Mouse (Mus musculus): ENCODE data around the gene Gsg1l2. TPM values are rescaled to one million over a fixed set of nuclear protein-coding genes. Genes with fewer than 3 reads are reported as not detected.

The Gsg1l2 gene
- polyA plus RNA-seq, 1 experiment from 2014 or later = not detected

DNA sequence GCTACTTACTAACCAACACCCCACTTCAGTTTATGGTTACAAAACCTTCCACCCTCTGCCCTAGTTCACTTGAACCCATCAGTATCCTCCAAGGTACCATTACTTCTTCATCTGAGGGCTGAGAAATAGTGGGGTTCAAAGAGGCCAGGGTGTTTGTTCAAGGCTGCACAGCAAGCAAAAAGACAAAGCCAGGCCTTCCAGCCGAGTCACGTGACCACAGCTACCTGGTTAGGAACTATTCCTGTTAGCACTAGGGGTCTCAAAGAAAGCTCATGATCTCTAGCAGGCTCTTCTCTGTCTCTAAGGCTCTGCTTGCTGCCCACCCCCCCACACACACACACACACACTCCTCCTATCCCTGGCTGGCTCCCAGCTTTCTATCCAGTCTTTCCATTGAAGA, 2.7 kb upstream of the Gsg1l2 start:
- Histone ChIP-seq H3K27me3 (replicated peaks) (no peaks in the 10 kb centered on the region; the same call in 1 of the 2 replicates), H3K27ac (no peak overlapping the region), H3K36me3 (no peaks in the 10 kb centered on the region), H3K4me3 (replicated peaks) (no peak overlapping the region), H3K9me3 (no peaks in the 10 kb centered on the region), H3K4me1 (no peaks in the 10 kb centered on the region), H3K4me2 (no peak overlapping the region), H3K9ac (no peak overlapping the region)
- WGBS = 78% methylated on average over 2 of the region's 2 CpGs
- no peak for ATAC-seq (ENCODE audit: insufficient read depth, low FRiP score, low read depth)

DNA sequence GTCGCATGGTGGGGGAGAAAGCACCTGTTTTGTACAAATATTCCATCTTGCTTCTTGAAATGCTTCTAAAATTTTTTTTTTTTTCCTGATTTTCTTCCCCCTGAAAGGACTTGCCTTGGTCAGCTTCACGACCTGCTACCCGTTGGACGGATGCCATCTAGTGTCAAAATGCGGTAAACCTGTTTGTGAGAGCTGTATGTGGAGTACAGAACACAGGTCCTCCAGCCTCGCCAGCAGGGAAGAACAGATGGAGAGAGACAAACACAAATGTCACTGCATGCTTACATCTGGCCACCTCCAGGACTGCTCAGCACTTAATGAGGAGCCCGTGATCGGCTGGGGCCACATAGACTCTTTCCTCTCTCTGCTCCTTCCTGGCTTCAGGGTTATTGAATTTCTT, 1.8 kb upstream of the Gsg1l2 start:
- no peak overlapping the region for H3K9ac ChIP-seq
- no peak overlapping the region for H3K4me2 ChIP-seq
- H3K4me3 ChIP-seq (replicated peaks) = no peak overlapping the region
- H3K27ac ChIP-seq = no peak overlapping the region
- WGBS = 13% methylated on average over 8 of the region's 8 CpGs
- H3K27me3 ChIP-seq (replicated peaks) = no peaks in the 10 kb centered on the region; the same call in 1 of the 2 replicates
- ATAC-seq (ENCODE audit: insufficient read depth, low FRiP score, low read depth) = no peak
- H3K36me3 ChIP-seq = no peaks in the 10 kb centered on the region
- H3K9me3 ChIP-seq = no peaks in the 10 kb centered on the region
- H3K4me1 ChIP-seq = no peaks in the 10 kb centered on the region

DNA sequence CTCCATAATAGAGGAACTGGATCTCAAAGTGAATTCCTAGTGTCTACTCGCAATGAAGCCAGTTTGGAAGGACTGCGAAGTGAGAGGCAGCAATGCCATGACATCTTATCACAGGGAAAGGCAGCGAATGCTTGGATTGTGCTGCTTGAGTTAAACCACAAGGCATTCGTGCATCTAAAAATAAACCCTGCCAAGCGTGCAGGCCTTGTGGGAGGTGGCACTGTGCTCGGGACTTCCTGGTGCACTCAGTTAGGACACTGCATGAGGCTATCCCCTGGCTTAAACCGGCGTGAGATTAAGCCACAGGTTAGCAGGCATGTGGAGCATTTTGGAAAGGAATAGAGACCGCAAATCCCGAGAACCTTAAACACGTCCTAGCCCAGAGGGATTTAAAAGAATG, 15.8 kb downstream of the Gsg1l2 start:
- no peak overlapping the region for H3K27ac ChIP-seq
- H3K4me3 ChIP-seq (replicated peaks) = no peak overlapping the region
- H3K36me3 ChIP-seq = no peaks in the 10 kb centered on the region
- no peaks in the 10 kb centered on the region for H3K27me3 ChIP-seq (replicated peaks)
- H3K9ac ChIP-seq = no peak overlapping the region
- H3K4me1 ChIP-seq = no peaks in the 10 kb centered on the region
- no peak overlapping the region for H3K4me2 ChIP-seq
- WGBS = 73% methylated on average over 11 of the region's 11 CpGs
- H3K9me3 ChIP-seq = no peaks in the 10 kb centered on the region
- ATAC-seq (ENCODE audit: insufficient read depth, low FRiP score, low read depth) = no peak

DNA sequence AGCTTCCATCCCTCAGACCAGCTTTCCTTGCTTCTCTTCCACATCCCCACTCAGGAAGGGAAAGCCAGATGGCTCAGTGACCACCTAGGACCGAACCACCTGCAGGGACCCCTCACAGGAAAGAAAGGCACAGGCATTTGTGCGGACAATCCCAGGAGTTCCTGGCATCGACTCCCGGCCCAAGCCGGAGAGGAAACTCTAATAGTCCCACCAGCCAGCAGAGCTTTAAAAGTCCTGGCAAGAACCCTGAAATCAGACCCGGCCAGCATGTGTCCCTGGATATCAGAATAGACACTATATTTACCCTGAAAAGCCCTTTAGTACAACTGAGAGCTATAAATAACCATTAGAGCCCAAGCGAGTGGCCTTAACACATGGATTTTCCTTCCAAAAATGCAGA, 23.5 kb downstream of the Gsg1l2 start, which contains the start of gene Dhrs7c:
Dhrs7c (plus strand) TSS at position 257 of the 400 bp plus-strand sequence.
- Histone ChIP-seq H3K9me3 (no peaks in the 10 kb centered on the region), H3K4me2 (no peak within 1 kb of the TSS), H3K27me3 (replicated peaks) (no peaks in the 10 kb centered on the region), H3K27ac (no peak within 1 kb of the TSS), H3K4me3 (replicated peaks) (no peak within 1 kb of the TSS), H3K4me1 (no peaks in the 10 kb centered on the region), H3K36me3 (no peaks in the 10 kb centered on the region), H3K9ac (no peak within 1 kb of the TSS)
- 71% methylated on average over 7 of the region's 7 CpGs for WGBS
- ATAC-seq (ENCODE audit: insufficient read depth, low FRiP score, low read depth) = no peak

DNA sequence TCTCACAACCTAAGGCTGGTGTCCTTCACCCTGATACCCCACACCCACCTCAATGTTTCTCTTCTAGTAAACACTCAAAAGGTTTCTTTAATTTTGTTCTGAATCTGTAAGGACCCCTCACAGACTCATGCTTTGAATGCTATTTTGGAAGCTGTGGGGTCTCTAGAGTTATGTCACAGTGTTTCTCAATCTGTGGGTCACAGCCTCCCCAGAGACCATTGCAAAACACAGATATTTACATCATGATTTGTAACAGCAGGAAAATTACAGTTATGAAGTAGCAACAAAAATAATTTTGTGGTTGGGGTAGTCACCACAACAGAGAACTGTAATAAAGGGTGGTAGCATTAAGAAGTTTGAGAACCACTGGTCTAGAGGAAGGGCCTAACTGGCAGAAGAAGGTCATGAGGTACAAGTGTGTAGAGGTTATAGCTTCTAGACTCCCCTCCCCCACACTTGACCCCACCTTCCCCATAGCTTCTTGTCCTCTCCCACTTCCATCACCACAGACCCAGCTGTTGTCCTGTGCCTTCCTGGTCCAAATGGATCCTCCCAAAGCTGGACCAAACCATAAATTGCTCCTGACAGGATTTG, 25.8 kb downstream of the Gsg1l2 start:
- Histone ChIP-seq H3K9ac (no peak overlapping the region), H3K4me1 (no peaks in the 10 kb centered on the region), H3K36me3 (no peaks in the 10 kb centered on the region), H3K27me3 (replicated peaks) (no peaks in the 10 kb centered on the region), H3K27ac (no peak overlapping the region), H3K4me2 (no peak overlapping the region), H3K9me3 (no peaks in the 10 kb centered on the region), H3K4me3 (replicated peaks) (no peak overlapping the region)
- no peak for ATAC-seq (ENCODE audit: insufficient read depth, low FRiP score, low read depth)

DNA sequence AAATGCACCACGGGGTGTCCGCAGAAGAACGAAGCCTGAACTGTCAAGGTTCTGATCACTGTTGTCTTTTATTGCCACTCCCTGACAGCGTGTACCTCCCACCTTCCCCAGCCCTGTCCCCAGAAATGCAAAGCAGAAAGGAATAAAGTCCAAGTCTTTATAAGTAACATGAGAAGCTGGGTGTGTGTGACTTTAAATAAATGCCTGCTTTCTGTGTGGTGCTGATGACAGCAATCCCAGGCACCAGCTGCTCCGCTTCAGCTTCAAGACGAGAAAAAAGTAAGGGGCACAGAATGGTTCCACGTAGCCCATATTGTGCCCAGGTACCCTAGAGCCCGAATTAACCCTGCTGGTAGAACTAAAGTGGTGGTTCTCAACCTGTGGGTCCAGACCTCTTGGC, 26.8 kb downstream of the Gsg1l2 start:
- WGBS = 55% methylated on average over 8 of the region's 8 CpGs
- Histone ChIP-seq H3K27me3 (replicated peaks) (no peaks in the 10 kb centered on the region), H3K4me3 (replicated peaks) (no peak overlapping the region), H3K9me3 (no peaks in the 10 kb centered on the region), H3K4me1 (no peaks in the 10 kb centered on the region), H3K36me3 (no peaks in the 10 kb centered on the region), H3K27ac (no peak overlapping the region), H3K4me2 (no peak overlapping the region), H3K9ac (no peak overlapping the region)
- ATAC-seq (ENCODE audit: insufficient read depth, low FRiP score, low read depth) = no peak

DNA sequence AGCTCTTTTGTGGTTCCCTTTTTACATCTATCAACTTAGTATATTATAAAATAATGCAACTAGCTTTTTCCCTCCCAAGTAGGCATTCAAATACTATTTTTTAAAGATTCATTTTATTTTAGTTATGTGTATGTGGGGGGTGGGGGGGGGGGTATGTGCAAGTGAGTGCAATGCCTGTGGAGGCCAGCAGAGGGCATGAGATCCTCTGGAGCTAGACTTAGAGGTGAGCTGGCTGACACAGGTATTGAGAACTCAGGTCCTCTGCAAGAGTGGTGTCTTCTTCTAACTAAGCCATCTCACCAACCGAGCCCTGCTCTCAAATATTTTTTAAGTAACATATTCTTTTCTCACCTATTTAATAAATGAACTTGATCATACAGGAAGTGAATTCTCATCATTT, 31.1 kb downstream of the Gsg1l2 start:
- no peaks in the 10 kb centered on the region for H3K27me3 ChIP-seq (replicated peaks)
- H3K27ac ChIP-seq = no peak overlapping the region
- H3K9ac ChIP-seq = no peak overlapping the region
- no peaks in the 10 kb centered on the region for H3K36me3 ChIP-seq
- WGBS = 97% methylated on average over 1 of the region's 1 CpGs
- no peak overlapping the region for H3K4me3 ChIP-seq (replicated peaks)
- H3K9me3 ChIP-seq = no peaks in the 10 kb centered on the region
- no peak overlapping the region for H3K4me2 ChIP-seq
- ATAC-seq (ENCODE audit: insufficient read depth, low FRiP score, low read depth) = no peak
- no peaks in the 10 kb centered on the region for H3K4me1 ChIP-seq

DNA sequence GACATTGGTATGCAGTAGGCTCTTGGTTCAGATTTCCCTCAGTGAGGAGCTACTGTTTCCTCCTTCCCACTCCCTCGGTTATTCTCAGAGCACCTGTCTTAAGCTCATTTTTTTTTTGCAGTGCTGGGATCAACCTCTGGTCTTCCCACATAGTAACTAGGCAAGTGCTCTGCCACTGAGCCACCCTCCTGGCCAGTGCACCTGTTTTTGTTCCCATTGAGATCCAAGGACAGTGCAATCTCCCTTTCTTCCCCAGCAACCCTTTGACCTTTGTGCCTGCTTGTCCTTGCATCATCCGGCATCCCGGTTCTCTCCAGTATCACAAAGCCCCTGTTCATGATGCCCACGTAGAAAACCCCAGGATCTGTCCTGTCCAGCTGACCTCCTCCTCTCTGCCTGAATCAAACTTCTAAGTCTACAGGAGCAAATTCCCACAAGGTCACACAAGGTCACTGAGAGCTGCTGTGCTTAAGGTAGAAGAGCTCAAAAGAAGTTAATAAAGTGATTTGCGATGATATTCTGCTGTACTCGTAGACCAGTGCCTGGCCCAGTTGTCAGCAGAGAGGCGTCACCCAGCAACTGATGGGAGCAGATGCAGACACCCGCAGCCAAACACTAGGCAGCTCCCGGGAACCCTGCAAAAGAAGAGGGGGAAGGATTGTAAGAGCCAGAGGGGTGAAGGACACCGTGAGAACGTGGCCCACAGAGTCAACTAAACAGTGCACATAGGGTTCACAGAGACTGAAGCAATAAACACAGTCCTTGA, 32.6 kb downstream of the Gsg1l2 start:
- H3K4me2 ChIP-seq = no peak overlapping the region
- H3K4me1 ChIP-seq = no peaks in the 10 kb centered on the region
- H3K9me3 ChIP-seq = no peaks in the 10 kb centered on the region
- WGBS = 77% methylated on average over 11 of the region's 11 CpGs
- no peaks in the 10 kb centered on the region for H3K36me3 ChIP-seq
- ATAC-seq (ENCODE audit: insufficient read depth, low FRiP score, low read depth) = no peak
- H3K27ac ChIP-seq = no peak overlapping the region
- no peak overlapping the region for H3K9ac ChIP-seq
- no peaks in the 10 kb centered on the region for H3K27me3 ChIP-seq (replicated peaks)
- H3K4me3 ChIP-seq (replicated peaks) = no peak overlapping the region

DNA sequence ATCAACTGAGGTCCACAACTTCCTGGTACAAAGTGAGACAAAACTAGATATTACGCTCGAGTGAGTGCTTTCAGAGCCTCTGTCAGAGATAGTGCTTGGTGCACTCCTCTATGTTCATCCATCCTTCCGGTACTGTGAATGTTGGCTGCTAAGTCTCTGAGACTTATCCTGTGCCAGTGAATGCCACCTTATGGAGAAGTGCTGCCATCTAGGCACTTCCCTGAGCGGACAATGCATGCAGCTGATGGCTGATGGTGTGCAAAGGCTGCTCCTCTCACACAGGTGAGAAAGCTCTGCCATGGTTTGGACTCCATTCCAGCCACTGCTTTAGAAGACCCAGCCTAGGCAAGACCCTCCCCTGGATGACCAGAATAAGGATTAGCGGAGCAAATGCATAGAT, 33.6 kb downstream of the Gsg1l2 start:
- H3K4me1 ChIP-seq = no peaks in the 10 kb centered on the region
- H3K9ac ChIP-seq = no peak overlapping the region
- H3K4me3 ChIP-seq (replicated peaks) = no peak overlapping the region
- ATAC-seq (ENCODE audit: insufficient read depth, low FRiP score, low read depth) = no peak
- no peaks in the 10 kb centered on the region for H3K36me3 ChIP-seq
- H3K4me2 ChIP-seq = no peak overlapping the region
- no peaks in the 10 kb centered on the region for H3K27me3 ChIP-seq (replicated peaks)
- H3K9me3 ChIP-seq = no peaks in the 10 kb centered on the region
- no peak overlapping the region for H3K27ac ChIP-seq
- 77% methylated on average over 5 of the region's 5 CpGs for WGBS

DNA sequence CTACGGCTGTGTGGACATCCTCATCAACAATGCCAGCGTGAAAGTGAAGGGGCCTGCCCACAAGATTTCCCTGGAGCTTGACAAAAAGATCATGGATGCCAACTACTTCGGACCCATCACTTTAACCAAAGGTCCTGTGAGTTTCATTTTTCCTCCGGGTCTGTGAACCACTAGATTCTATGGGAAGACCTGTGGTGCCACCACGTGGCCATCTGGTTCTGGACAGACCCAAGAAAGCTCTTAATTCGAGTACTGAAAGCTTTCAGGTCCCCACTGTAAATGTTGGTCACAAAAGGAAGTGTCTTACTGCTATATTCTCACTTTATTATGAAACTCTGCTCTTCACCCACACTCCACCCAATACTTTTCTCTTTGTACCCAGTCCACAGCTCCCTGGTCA, 37.1 kb downstream of the Gsg1l2 start:
- Histone ChIP-seq H3K27ac (no peak overlapping the region), H3K36me3 (no peaks in the 10 kb centered on the region), H3K9ac (no peak overlapping the region), H3K27me3 (replicated peaks) (no peaks in the 10 kb centered on the region), H3K4me2 (no peak overlapping the region), H3K4me3 (replicated peaks) (no peak overlapping the region), H3K9me3 (no peaks in the 10 kb centered on the region), H3K4me1 (no peaks in the 10 kb centered on the region)
- no peak for ATAC-seq (ENCODE audit: insufficient read depth, low FRiP score, low read depth)
- 74% methylated on average over 6 of the region's 6 CpGs for WGBS

DNA sequence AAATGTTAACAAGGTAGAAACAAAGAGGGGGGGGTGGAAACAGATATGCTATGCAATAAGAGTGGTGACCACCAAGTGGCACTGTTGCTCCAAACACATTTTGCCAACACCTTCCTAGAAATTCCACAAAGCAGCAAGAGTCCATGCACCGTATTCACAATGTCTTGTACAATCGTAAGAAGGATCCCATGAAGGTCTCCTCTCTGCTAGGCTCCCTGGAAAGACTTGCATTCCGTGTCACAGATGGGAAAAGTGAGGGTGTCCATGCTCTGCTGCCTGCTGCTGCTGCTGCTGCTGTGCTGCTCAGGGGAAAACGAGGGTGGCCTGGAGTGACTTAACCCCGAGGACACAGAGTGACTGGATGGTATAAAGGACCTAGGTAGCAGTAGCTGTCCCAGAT, 45.2 kb downstream of the Gsg1l2 start:
- WGBS = 11% methylated on average over 5 of the region's 5 CpGs
- Histone ChIP-seq H3K4me1 (no peaks in the 10 kb centered on the region), H3K36me3 (no peaks in the 10 kb centered on the region), H3K9me3 (no peaks in the 10 kb centered on the region), H3K27me3 (replicated peaks) (no peaks in the 10 kb centered on the region), H3K9ac (no peak overlapping the region), H3K4me3 (replicated peaks) (no peak overlapping the region; the same call in 1 of the 2 replicates), H3K27ac (no peak overlapping the region), H3K4me2 (peak overlapping the region; percentile 34; the same call in 1 of the 2 replicates)
- no peak for ATAC-seq (ENCODE audit: insufficient read depth, low FRiP score, low read depth)

DNA sequence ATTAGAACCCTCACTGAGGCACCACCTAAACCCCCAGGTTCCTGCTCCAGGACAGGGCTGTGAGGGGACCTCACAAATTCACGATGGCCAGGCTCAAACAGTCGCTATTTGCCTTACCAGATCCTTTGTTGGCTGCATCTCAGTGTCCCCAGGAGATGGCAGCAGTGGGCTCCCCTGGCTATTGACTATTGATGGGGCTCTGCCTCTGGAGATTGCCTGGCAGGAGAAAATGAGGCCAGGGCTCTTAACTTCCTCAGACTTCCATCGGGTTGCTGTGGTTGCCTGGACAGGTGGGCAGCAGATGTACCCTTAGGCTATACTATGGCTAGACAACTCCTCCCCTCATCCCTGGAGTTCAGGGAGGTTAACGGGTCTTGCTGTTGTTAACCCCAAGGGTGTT, 45.8 kb downstream of the Gsg1l2 start:
- no peak for ATAC-seq (ENCODE audit: insufficient read depth, low FRiP score, low read depth)
- Histone ChIP-seq H3K4me2 (no peak overlapping the region), H3K4me3 (replicated peaks) (no peak overlapping the region), H3K9ac (no peak overlapping the region), H3K36me3 (no peaks in the 10 kb centered on the region), H3K27me3 (replicated peaks) (no peaks in the 10 kb centered on the region), H3K27ac (no peak overlapping the region), H3K4me1 (no peaks in the 10 kb centered on the region), H3K9me3 (no peaks in the 10 kb centered on the region)
- WGBS = 26% methylated on average over 4 of the region's 4 CpGs

All from stomach, embryonic 15.5 days (tissue).